Mouse (Mus musculus) testis, postnatal 14 days (tissue): Measurements from ENCODE around the gene Syngr2.
A peak's percentile ranks its signal among the peaks of the same experiment; 100 is the strongest.
"Not testable (repeated sequence)": the region's sequence is repeated elsewhere in the genome, so short reads cannot be mapped to it uniquely, and the experiment has no call there.

Experiments used
- DNase-seq: peaks from one replicate; pipeline ENCODE4 v3.0.0; 2021; ENCODE audit warnings: low spot score

Gene Syngr2

GRCm38 (mm10) chr11:117781199-117781821 is 28.2 kb upstream of the Syngr2 start:
- peak; percentile 53 for DNase-seq

GRCm38 (mm10) chr11:117781993-117782704 is 27.3 kb upstream of the Syngr2 start, which contains the start of the genes Tmc8 and Tmc6:
Tmc8 (plus strand) TSS chr11:117782076.
Tmc6 (minus strand) TSS chr11:117782198.
- DNase-seq: no peak

DNA sequence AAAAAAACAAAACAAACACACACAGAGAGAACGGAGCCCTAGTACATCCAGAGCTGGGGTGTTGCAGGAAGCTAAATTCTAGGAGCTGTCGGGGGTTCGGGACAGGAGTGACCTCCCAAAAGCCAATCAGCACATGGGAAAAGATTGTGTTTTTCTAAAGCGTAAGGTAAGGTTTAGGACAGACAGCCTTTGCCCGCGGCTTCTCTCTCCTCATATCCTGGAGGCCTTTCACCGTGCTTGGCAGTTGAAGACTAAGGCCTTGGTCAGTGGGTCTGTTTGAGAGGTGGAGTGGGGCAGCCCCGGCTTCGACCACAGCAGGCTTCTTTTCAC is 26.8 kb upstream of the Syngr2 start:
- DNase-seq: no peak

- no peak for DNase-seq
Observed at GRCm38 (mm10) chr11:117783089-117783488, 26.4 kb upstream of the Syngr2 start.

- DNase-seq: no peak
Observed at GRCm38 (mm10) chr11:117783683-117784309, 25.7 kb upstream of the Syngr2 start.

GRCm38 (mm10) chr11:117786294-117786693 is 23.2 kb upstream of the Syngr2 start:
- no peak for DNase-seq

- not testable (repeated sequence) for DNase-seq
Observed at GRCm38 (mm10) chr11:117788481-117788880, 21.0 kb upstream of the Syngr2 start.

- peak; percentile 76 for DNase-seq
Observed at GRCm38 (mm10) chr11:117790286-117790685, 19.2 kb upstream of the Syngr2 start.

DNA sequence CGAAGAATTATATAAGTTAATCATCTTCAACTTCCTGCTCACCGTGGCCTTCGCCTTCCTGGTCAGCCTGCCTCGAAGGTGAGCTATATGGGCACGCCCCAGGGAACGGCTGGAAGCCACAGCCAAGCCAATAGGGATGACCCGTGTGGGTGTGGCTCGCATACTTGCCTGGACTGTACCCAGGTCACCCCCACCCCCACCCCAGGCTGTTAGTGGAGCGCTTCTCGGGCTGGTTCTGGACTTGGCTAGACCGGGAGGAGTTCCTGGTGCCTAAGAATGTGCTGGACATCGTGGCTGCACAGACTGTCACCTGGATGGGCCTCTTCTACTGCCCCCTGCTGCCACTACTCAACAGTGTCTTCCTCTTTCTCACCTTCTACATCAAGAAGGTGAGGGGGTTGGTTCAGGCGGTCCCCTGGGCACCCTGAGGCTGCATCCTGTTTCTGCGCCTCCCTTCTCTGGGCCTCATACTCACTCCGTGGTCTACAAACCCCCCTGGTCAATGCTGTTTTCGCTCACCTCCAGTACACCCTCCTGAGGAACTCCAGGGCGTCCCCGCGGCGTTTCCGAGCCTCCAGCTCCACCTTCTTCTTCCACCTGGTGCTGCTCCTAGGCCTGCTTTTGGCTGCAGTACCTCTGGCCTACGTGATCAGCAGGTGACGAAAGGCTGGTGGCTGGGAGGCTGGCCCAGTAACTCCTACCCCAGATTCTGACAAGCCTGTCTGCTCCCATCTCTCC is 18.6 kb upstream of the Syngr2 start:
- DNase-seq: no peak

GRCm38 (mm10) chr11:117791441-117791761 is 18.1 kb upstream of the Syngr2 start:
- DNase-seq: no peak

DNA sequence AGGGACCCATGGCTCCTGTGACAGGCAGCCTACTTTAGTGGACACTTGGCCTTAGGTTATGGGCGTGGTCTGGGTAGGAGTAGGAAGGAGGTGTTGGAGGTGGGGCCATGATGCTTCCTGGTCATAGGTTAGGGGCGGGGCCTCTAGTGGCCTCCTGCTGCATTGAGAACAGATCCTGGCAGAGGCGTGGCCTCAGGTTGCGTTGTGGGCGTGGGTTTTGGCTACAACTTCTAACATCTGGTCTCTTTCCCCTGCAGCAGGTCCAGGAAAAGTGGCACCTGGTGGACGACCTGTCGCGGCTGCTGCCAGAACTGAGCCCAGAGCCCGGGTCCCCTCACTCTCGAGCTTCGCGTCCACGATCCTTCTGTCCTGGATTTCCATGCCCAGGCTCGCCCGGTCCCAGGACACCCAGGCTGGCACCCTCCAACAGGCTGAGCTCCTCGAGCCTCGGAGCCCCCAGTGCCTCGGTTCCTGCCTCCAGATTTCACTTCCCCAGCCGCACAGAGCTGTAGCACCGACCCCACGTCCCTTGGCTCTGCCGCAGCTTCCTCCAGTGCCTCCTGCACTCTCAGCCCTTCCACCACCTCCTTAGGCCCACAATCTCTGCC is 17.1 kb upstream of the Syngr2 start:
- peak; percentile 62 for DNase-seq

- no peak for DNase-seq
Observed at GRCm38 (mm10) chr11:117794035-117794551, 15.4 kb upstream of the Syngr2 start.

- DNase-seq: no peak
Observed at GRCm38 (mm10) chr11:117796954-117797353, 12.5 kb upstream of the Syngr2 start.

DNA sequence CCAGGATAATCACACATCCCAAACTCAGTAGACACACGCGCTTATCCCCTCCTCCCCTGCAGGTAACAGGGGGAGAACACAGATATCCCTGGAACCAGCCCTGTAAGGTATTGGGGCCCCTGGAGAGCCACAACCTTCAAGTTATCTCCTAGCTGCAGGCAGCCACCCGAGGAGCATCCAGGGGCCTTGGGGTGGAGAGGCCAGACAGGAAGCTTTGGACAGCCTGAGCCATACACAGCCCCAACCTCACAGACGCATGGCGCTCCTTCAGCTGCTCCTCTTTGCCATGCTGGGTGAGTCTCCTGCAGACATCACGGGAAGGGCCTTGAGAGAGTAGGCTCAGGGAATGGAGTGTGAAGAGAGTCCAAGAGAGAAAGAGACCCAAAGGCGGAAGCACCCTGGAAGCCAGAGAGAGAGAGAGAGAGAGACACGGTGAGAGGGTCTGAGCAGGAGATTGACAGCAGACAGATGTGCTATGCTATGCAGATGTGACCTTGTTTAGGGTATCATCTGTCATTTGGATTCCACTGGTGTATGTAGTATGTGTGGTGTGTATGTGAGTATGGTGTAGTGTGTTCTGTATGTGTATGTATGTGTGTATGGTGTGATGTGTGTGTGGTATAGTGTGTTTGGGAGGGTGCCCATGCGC is 11.8 kb upstream of the Syngr2 start, which contains the start of gene 6030468B19Rik:
TSS of gene 6030468B19Rik (plus strand) at position 150 of the 649 bp plus-strand sequence.
- no peak for DNase-seq

DNA sequence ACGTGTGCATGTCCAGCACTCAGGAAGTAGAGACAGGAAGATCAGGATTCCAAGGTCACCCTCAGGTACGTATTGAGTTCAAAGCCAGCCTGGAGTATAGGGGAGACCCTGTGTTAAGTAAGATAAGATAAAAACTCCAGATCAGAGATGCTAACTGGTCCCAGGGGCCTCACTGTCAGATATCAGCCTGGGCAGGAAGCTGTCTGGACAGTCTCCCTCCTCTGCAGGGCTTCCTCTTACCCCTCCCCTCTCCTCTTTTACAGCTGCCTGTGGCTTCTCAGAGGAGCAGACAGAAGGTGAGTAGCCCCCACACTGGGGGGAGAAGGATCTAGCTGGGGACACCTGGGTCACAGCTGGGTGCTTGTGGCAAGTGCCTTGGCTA is 11.3 kb upstream of the Syngr2 start:
- DNase-seq: no peak

- no peak for DNase-seq
Observed at GRCm38 (mm10) chr11:117799174-117799573, 10.3 kb upstream of the Syngr2 start.

- DNase-seq: no peak
Observed at GRCm38 (mm10) chr11:117800038-117800437, 9.4 kb upstream of the Syngr2 start.

GRCm38 (mm10) chr11:117801650-117802049 is 7.8 kb upstream of the Syngr2 start:
- no peak for DNase-seq

- DNase-seq: no peak
Observed at GRCm38 (mm10) chr11:117803166-117803688, 6.2 kb upstream of the Syngr2 start.

- no peak for DNase-seq
Observed at GRCm38 (mm10) chr11:117806781-117807180, 2.7 kb upstream of the Syngr2 start.

- peak; percentile 81 for DNase-seq
Observed at GRCm38 (mm10) chr11:117810401-117811046, 1.1 kb downstream of the Syngr2 start.
